Comparison of ENCODE assay signal across 7 mouse cellular contexts in genomic region chr2:78868951-78869720, GRCm38 (mm10). TPM values are rescaled to one million over a fixed set of nuclear protein-coding genes. Genes with fewer than 3 reads are reported as not detected.
DNase-seq lines count a peak whose midpoint lies in the region; ATAC-seq lines count a peak whose summit lies in the region.

No protein-coding gene starts in this region.

- peak; percentile 92 for ATAC-seq in intestine, embryonic 16.5 days
- ATAC-seq in midbrain, embryonic 12.5 days (ENCODE audit: low FRiP score, low read depth) = peak; percentile 97

- intact Hi-C loops in gastrocnemius, postnatal 36 days (cut with DNase I) = loop anchor here (5.0 kb wide), 1 partner anchor 822 kb away; no protein-coding TSS in a partner anchor

- H3K4me3 ChIP-seq in intestine, embryonic 16.5 days (ENCODE audit: low read length) = peak overlapping the region; percentile 81
- peak overlapping the region; percentile 88 for H3K4me3 ChIP-seq in limb, embryonic 10.5 days
- peak overlapping the region; percentile 84 for H3K4me3 ChIP-seq in midbrain, embryonic 12.5 days

- under 1% methylated on average over 71 of the region's 114 CpGs for WGBS in intestine, embryonic 16.5 days
- WGBS in limb, embryonic 10.5 days = under 1% methylated on average over 111 of the region's 114 CpGs
- WGBS in midbrain, embryonic 12.5 days = 0% methylated on average over 18 of the region's 114 CpGs

- H3K27me3 ChIP-seq in intestine, embryonic 16.5 days (replicated peaks; ENCODE audit: control insufficient read depth, insufficient read depth, low read length) = no peaks in the 10 kb centered on the region
- no peaks in the 10 kb centered on the region for H3K27me3 ChIP-seq in limb, embryonic 10.5 days (ENCODE audit: low read depth, poor library complexity, severe bottlenecking)
- no peaks in the 10 kb centered on the region for H3K27me3 ChIP-seq in midbrain, embryonic 12.5 days

- H3K27ac ChIP-seq in intestine, embryonic 16.5 days (ENCODE audit: low read length) = peak overlapping the region; percentile 97
- H3K27ac ChIP-seq in limb, embryonic 10.5 days = peak overlapping the region; percentile 100
- H3K27ac ChIP-seq in midbrain, embryonic 12.5 days (replicated peaks) = peak overlapping the region; percentile 98

- H3K4me2 ChIP-seq in intestine, embryonic 16.5 days (ENCODE audit: low read depth, low read length) = peak overlapping the region; percentile 58
- H3K4me2 ChIP-seq in midbrain, embryonic 12.5 days (replicated peaks) = peak overlapping the region; percentile 79

- DNase-seq in adrenal gland, adult 8-10 months = peak; percentile 57
- DNase-seq in embryo, embryonic 11 days = peak; percentile 94
- peak; percentile 58 to 74 for DNase-seq in gastrocnemius, postnatal 36 days
- peak; percentile 87 for DNase-seq in limb, embryonic 10.5 days (ENCODE audit: low spot score)
- DNase-seq in spleen, adult 12 weeks (ENCODE audit: low spot score) = peak; percentile 68

- peak overlapping the region; percentile 97 for H3K9ac ChIP-seq in intestine, embryonic 16.5 days (ENCODE audit: low read depth, low read length)
- peak overlapping the region; percentile 98 for H3K9ac ChIP-seq in midbrain, embryonic 12.5 days (replicated peaks)

- H3K36me3 ChIP-seq in intestine, embryonic 16.5 days (ENCODE audit: control insufficient read depth, insufficient read depth, low read length) = no peaks in the 10 kb centered on the region
- H3K36me3 ChIP-seq in limb, embryonic 10.5 days = peaks cover 15% of the 10 kb centered on the region
- 0 out of 2 replicates have a peak, but pooled peaks cover 5% of the 10 kb centered on the region for H3K36me3 ChIP-seq in midbrain, embryonic 12.5 days

- no peaks in the 10 kb centered on the region for H3K9me3 ChIP-seq in intestine, embryonic 16.5 days (ENCODE audit: control insufficient read depth, low read length)
- H3K9me3 ChIP-seq in limb, embryonic 10.5 days (replicated peaks) = no peaks in the 10 kb centered on the region
- H3K9me3 ChIP-seq in midbrain, embryonic 12.5 days = no peaks in the 10 kb centered on the region

- H3K4me1 ChIP-seq in intestine, embryonic 16.5 days (ENCODE audit: control insufficient read depth, insufficient read depth, low read length) = peaks cover 16% of the 10 kb centered on the region
- peaks cover 48% of the 10 kb centered on the region for H3K4me1 ChIP-seq in limb, embryonic 10.5 days
- peaks cover 27% of the 10 kb centered on the region for H3K4me1 ChIP-seq in midbrain, embryonic 12.5 days

RNA-seq across cellular contexts. Expression of gene Ube2e3, which starts 1.2 kb away (rescaled TPM):
- 10 to 100 TPM; 39.6 to 52.0 (median 45.0) TPM for total RNA-seq in adrenal gland, adult 8-10 months (2022)
- total RNA-seq in gastrocnemius, postnatal 36 days (2021) = 10 to 100 TPM; 23.3 to 26.3 TPM
- 82.0 and 84.7 TPM in 2 replicates for polyA plus RNA-seq in intestine, embryonic 16.5 days (2015; fragmentation: Nextera tagmentation; extraction: Ambion mirVana)
- 210 and 235 TPM in 2 replicates for polyA plus RNA-seq in limb, embryonic 10.5 days (2016; fragmentation: Nextera tagmentation; extraction: Ambion mirVana)
- polyA plus RNA-seq in midbrain, embryonic 12.5 days (2016; fragmentation: Nextera tagmentation; extraction: Ambion mirVana) = 269 and 274 TPM in 2 replicates

Comparison
In these comparisons a context has a peak if more than half of its experiments do, and no peak if none do; other contexts are left out.
1. Peak in every context shown above with its lines: DNase-seq, ATAC-seq, H3K4me3 ChIP-seq and H3K27ac ChIP-seq.